Mouse (Mus musculus): ENCODE results near the gene Olfr680-ps1.
"Not testable (repeated sequence)": the region's sequence is repeated elsewhere in the genome, so short reads cannot be mapped to it uniquely, and the experiment has no call there.

Olfr680-ps1 gene

DNA sequence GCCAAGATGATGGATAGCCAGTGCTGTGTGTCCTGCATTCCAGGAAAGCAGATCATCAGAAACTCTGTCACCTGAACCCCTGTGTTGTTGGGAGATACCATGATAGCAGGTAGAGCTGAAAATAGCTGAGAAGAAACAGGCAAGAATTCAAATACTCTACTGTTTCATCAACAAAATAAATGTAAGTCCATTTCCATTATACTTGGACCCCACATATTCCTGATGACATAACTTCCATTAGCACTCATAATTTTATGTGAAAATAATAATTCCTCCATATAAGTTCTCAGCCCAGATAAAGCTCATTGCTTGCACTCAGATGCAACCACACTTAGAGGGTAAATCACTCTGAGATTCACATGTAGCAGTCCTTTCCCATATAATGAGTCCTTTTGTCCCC, at the start of gene Olfr680-ps1:
Gene Olfr680-ps1 (minus strand): TSS at position 101 of the 400 bp plus-strand sequence.
- not testable (repeated sequence) for DNase-seq (ENCODE audit: low spot score)

GRCm38 (mm10) chr7:105141275-105141674, 48.7 kb upstream of the Olfr680-ps1 start:
- DNase-seq (ENCODE audit: low spot score): no peak

DNA sequence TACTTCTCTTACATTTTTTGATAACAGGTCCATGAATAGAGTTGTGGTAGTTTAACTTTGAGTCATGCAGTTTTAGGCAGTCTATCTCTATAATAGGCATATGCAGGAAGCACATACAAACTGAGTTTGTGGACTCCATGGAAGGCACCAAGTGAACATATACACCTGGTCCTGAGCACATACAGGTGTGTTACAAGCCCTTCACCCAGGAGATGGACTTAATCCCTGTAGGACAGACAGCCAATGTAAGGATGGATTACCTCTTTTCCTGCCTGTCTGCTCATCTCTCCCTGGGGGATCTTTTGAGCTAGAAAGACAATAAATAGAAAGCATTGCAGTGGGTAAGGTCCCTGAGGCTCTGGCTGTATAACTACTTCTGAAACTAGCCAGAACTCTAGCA, 23.9 kb upstream of the Olfr680-ps1 start, which contains the start of gene Olfr681:
Gene Olfr681 (plus strand): TSS at position 301 of the 400 bp plus-strand sequence.
- DNase-seq (ENCODE audit: low spot score): no peak

DNA sequence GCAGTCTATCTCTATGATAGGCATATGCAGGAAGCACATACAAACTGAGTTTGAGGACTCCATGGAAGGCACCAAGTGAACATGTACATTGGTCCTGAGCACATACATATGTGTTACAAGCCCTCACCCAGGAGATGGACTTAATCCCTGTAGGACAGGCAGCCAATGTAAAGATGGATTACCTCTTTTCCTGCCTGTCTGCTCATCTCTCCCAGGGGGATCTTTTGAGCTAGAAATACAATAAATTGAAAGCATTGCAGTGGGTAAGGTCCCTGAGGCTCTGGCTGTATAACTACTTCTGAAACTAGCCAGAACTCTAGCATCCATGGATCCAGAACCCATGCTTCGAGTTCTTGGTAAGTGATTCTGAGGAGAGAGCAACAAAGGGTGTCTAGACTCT, 11.7 kb downstream of the Olfr680-ps1 start, which contains the start of gene Olfr679:
Gene Olfr679 (plus strand): TSS at position 301 of the 400 bp plus-strand sequence.
- no peak for DNase-seq (ENCODE audit: low spot score)

DNA sequence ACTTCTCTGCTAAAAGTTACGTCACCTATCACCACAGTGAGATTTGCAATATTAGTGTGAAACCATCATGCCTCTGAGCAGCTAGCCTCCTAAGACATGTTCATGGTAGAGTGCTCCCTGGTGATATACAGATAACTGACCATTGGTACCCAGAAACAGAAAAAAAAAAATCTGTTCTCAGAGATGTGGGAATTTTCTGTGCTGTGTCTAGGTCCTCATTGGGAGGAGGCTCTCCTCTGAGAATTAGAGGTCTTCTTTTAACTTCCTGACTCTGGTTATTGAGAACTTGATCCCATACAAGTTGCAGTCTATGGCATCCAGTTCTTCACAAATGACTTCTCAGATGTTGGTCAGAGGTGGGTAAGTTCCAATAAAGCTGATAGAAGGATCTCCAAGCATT, 28.4 kb downstream of the Olfr680-ps1 start, which contains the start of gene Olfr678:
Gene Olfr678 (plus strand): TSS at position 301 of the 400 bp plus-strand sequence.
- DNase-seq (ENCODE audit: low spot score): no peak

DNA sequence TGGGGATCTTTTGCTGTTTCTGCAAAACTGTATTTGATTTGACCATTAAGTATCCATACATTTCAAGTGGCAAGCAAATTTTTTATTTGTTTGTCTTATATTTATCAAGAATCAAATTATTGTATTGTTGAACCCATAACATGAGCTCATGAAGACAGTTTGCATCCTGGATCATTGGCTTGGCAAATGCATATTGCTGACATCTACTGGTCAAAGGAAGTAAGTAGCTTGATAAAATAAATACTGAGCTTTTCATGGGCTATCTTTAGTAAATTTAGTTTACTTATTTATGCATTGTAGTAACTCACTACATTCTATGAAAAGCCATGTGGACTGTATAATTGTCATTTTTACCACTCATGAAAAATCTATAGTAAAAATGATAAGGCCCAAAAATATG, 33.7 kb downstream of the Olfr680-ps1 start:
- no peak for DNase-seq (ENCODE audit: low spot score)

Data from urinary bladder, postnatal 10 days (tissue).